Mouse (Mus musculus) brown adipose tissue, adult 24 weeks (tissue): ENCODE measurements around the gene Lrrc37a. TPM values are rescaled to one million over a fixed set of nuclear protein-coding genes. Genes with fewer than 3 reads are reported as not detected.
"Not testable (repeated sequence)": the region's sequence is repeated elsewhere in the genome, so short reads cannot be mapped to it uniquely, and the experiment has no call there.

ENCODE experiments used
- H3K27ac ChIP-seq: fragments of 200-500 bp; replicated peaks from 2 replicates; pipeline ENCODE4 v1.5.1; 2012; ENCODE audit warnings: low read depth, mild to moderate bottlenecking, low read length
- H3K4me1 ChIP-seq: fragments of 200-500 bp; 2 replicates; pipeline ENCODE4 v1.6.1; 2012; ENCODE audit warnings: low read length, mixed read lengths; ENCODE audit not compliant: control insufficient read depth, insufficient read depth, insufficient read length
- H3K4me3 ChIP-seq: fragments of 200-500 bp; 2 replicates; pipeline ENCODE4 v1.5.1; 2012; ENCODE audit warnings: low read depth, mild to moderate bottlenecking, low read length, moderate library complexity; ENCODE audit not compliant: insufficient read depth
- polyA plus RNA-seq: library from polyadenylated mRNA; stranded (reverse); fragments of >200 nt; gene quantifications from 2 replicates; pipeline ENCODE4 v1.2.4, GENCODE M21; 2012; ENCODE audit not compliant: missing spikeins, insufficient read depth, insufficient read length

Lrrc37a gene
- polyA plus RNA-seq, 1 experiment, result not detected

DNA sequence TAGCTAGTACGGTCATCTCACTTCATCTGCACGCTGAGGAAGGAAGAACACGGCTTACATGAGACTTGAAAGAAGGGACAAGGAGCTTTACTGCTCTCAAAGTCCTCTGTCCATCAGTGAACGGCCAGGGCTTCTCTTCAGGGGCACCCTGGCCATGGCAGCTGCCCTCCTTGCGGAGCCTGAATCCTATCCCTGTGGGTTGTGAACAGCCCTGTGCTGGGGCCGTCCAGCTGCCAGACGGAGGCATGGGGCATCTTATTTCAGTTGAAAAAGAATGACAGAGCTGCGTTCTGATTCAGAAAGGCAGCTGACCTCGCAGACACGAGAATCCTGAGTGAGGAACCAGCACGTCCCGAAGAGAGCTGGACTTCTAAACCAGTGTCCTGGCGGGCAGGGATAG, 95.5 kb downstream of the Lrrc37a start:
- Histone ChIP-seq H3K4me3 (no peak overlapping the region), H3K4me1 (peaks cover 17% of the 10 kb centered on the region), H3K27ac (peak overlapping the region; percentile 3)

DNA sequence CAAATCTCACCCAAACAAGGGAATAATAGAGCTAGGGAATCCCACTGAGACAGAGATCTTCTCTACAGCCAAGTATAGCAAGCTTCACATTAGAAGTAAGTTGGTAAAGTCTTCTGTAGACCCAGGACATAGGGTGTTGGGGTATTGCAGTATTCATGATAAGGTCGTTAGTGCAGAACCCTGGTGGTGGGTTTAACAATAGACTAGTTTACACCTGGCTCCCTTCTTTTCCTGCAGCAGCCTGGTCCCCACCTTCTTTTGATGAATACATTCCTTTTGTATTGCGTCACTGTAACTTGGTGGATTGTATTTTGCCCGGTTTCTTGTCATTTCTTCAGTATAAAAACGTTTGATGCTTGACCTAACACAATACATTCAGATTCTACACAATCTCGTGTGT, 97.3 kb downstream of the Lrrc37a start:
- Histone ChIP-seq H3K27ac (peak overlapping the region; percentile 23; the same call in 1 of the 2 replicates), H3K4me1 (peaks cover 20% of the 10 kb centered on the region)
- H3K4me3 ChIP-seq, result not testable (repeated sequence)

DNA sequence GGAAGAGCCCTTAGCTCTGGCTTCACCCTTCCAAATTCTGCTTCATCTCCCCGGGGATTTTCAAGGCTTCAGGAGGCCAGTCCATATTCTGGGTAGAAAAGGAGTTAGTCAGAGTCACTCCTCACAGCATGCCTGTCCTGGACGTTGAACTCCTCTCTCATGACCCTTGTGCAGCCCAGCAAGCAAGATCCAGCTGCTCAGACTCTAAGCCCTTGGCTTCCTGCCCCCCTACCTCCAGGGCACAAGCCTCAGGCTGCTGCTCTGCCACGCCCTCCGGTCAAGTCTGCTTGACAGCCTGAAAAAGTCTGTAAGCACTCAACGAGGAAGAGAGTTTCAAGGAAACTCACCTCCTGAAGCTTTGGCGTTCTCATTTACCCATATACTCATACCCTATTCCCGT, 97.8 kb downstream of the Lrrc37a start:
- H3K4me3 ChIP-seq, result no peak overlapping the region
- H3K4me1 ChIP-seq, result peaks cover 20% of the 10 kb centered on the region
- H3K27ac ChIP-seq, result peak overlapping the region; percentile 50; the same call in 1 of the 2 replicates

DNA sequence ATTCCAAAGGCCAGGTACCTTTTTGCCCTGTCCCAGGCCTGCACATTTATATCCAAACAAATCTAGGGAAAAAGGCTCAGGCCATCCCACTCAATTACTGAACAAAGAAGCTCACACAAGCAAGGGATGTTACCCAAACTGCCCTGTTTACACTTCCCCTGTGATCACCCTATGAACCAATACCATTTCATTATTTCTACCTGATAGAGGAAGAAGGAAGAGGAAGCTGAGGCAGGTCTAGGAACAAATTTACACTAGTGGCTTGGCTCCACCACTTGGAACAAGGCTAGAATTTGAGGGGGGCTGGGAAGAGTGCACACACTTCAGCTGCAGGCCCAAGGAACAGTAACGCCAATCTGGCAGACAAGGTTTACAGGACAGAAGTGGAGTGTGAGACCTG, 98.6 kb downstream of the Lrrc37a start:
- H3K4me3 ChIP-seq, result no peak overlapping the region
- H3K27ac ChIP-seq, result peak overlapping the region; percentile 23; the same call in 1 of the 2 replicates
- H3K4me1 ChIP-seq, result peaks cover 18% of the 10 kb centered on the region

DNA sequence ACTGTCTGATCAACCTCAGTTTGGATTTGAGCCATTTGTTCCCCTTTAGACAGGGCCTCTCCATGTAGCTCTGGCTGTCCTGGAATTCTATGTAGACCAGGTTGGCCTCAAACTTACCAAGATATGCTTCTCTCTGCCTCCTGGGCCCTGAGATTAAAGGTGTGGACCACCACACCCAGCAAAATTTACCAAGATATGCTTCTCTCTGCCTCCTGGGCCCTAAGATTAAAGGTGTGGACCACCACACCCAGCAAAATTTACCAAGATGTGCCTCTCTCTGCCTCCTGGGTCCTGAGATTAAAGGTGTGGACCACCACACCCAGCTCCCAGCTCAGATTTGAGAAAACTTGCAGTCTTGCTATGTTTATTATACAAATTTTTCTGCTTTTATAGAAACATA, 99.8 kb downstream of the Lrrc37a start:
- Histone ChIP-seq H3K4me1 (peaks cover 17% of the 10 kb centered on the region), H3K27ac (peak overlapping the region; percentile 35; the same call in 1 of the 2 replicates), H3K4me3 (no peak overlapping the region)

DNA sequence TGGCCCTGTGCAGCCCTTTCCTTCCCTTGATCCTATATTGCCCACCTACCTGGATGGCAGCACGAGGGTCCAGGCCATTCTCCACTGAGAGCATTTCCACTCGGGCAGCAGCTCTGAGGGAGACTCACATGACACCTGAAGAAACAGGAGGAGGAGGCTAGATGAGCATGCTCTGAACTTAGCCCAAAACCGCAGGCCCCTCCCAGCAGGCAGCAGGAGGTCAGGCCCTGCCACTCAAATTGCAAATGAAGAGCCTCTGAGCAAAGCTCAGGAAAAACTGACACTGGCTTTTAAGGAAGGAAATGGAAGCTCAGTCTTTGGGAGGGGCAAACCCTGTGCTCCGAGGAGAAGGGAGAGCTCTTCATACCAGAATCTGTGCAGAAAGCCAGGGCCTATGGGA, 100.6 kb downstream of the Lrrc37a start:
- no peak overlapping the region for H3K4me3 ChIP-seq
- peaks cover 17% of the 10 kb centered on the region for H3K4me1 ChIP-seq
- 0 out of 2 replicates have a peak overlapping the region, but pooled peaks have one; percentile 39 for H3K27ac ChIP-seq

DNA sequence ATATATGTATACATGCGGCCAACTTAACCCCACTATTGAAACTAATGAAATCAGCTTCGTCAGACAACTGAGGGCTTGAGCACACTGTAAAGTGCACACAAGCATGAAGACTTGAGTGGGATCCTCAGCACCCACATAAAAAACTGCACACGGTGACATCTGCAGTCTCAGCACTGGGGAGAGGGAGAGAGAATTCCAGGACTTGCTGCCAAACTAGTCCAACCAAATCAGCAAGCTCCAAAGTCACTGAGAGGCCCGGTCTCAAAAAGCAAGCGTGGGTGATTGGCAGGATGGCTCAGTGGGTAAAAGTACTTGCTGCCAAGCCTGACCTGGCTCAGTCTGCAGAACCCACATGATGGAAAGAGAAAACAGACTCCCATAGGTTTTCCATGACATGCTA, 101.7 kb downstream of the Lrrc37a start:
- peaks cover 16% of the 10 kb centered on the region for H3K4me1 ChIP-seq
- H3K27ac ChIP-seq, result no peak overlapping the region
- H3K4me3 ChIP-seq, result no peak overlapping the region

DNA sequence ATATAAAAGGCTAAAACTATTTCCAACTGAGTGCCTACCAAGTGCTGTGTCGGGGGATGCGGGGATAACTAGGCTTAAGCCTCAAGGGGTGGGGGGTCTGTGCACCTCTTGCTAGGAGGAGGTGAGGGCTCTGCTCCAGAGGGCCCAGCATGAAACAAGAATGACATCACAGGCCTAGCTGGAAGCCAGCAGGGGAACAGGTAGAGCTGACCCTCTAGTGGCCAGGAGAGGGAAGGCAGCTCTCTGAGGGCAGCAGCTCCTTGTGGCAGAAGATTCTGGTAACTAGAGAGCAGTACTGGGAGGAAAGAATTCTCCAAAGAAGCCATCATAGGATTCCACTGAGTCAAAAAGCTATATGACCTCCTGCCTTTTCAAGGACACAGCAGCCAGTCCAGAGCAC, 102.2 kb downstream of the Lrrc37a start:
- Histone ChIP-seq H3K27ac (no peak overlapping the region), H3K4me1 (peaks cover 13% of the 10 kb centered on the region)

More for the DNA sequence above, 102.2 kb downstream of the Lrrc37a start:
- H3K4me3 ChIP-seq, result no peak overlapping the region

Other genes starting within 250 kb of the Lrrc37a start
- gene Map3k14, start 237.1 kb downstream of the Lrrc37a start, polyA plus RNA-seq, result 1.5 and 3.8 TPM in 2 replicates
- gene Arhgap27, start 140.9 kb downstream of the Lrrc37a start, polyA plus RNA-seq, result 3.8 and 6.9 TPM in 2 replicates
- 13.4 and 14.6 TPM in 2 replicates for gene Plekhm1, start 91.9 kb downstream of the Lrrc37a start, polyA plus RNA-seq
- gene Gm884, start 116.5 kb upstream of the Lrrc37a start, polyA plus RNA-seq, result not detected in 2 replicates
- gene Lyzl6, start 134.3 kb upstream of the Lrrc37a start, polyA plus RNA-seq, result not detected in 2 replicates
- 1.0 and 1.1 TPM in 2 replicates for gene Rprml, start 145.0 kb upstream of the Lrrc37a start, polyA plus RNA-seq
- gene Gosr2, start 193.3 kb upstream of the Lrrc37a start, polyA plus RNA-seq, result 28.2 and 44.0 TPM in 2 replicates
- not detected in 2 replicates for gene Wnt9b, start 245.2 kb upstream of the Lrrc37a start, polyA plus RNA-seq